Mouse (Mus musculus) right cerebral cortex, postnatal 10 days (tissue): ENCODE results near the gene Ifitm5.

Experiments used
- DNase-seq, 2 experiments: peaks; one replicate each; pipeline ENCODE4 v3.0.0; 2021; ENCODE audit warnings: low spot score in 2 of 2

Gene Ifitm5

DNA sequence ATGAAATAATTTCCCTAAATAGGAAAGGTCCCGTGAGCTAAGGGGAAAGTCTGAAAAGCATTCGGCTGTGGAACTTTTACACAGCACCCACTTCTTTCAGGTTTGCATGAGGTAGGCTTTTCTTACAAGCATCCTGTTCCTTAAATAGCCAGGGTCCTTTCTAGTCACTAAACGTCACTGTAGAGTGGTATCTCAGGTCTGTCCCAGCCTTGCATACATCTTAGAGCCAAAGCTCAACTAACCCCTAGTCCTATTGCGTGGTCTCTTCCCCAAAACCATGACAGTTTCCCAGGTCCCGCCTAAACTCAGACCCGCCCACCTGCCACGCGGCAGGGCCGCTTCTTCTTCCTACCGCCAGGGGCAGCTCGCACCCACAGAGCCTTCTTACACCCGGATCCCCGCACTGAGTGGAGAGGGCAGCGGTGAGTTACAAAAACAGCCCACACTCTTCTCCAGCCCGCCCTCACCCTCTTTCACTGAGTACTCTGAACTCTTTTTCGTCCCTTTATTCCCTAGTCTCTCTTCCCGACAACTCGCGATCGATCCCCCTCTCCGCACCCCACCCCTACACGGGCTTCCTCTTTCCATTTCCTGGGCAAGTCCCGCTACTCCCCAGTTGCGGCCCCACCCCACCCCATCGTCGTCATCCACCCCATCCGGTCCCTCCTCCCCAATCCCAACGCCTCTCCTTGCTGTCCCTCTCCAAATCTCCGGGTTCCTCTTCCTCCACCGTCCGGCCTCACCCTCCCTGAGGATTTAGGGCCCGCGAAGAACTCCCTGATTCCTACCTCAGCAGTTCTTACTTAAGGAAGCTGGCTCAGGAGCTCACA, 8.7 kb downstream of the Ifitm5 start, which contains the start of gene Pgghg:
Gene Pgghg, plus strand, starts transcription at position 170 of the 830 bp plus-strand sequence.
- peak; percentile 68 to 78 for DNase-seq

DNA sequence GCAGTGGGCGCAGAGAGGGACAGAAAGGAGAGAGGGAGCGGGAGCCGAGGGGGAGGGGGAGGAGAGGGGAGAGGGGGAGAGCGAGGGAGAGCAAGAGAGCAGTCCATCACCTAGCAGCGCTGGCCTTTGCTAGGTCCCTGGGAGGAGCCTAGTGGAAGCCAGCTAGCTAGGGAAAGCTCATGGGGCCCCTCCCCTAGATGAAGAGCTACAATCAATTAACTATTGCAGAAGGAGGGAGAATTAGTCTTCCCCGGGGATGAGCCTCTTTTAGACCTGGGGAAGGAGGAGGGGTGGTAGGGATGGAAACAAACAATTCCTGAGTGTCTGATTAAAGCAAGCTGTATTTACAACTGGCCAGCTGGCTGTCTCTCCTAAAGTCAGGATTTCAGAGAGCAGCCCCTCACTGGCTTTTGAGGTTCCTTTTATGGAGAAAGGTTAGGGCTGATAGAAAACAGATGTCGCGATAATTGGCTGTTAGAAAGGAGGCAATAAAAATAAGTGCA, 10.4 kb downstream of the Ifitm5 start:
- DNase-seq: no peak

DNA sequence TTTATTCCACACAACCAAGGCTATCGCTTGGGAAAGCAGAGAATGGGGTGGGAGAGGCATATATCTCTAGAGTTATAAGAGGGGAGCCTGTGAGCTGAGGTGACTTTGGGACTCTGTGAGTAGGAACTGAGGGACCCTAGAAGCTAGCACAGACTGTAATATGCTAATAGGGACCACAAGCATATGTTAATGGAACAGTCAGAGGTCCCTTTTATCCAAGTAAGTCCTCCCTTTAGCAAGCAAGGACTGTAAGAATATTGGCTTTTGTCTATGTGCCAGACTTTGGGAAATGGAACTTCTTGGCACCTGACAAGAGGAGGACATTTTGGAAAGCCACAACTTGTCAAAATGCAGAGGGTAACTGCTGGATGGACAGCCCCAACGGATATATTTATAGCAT, 11.2 kb downstream of the Ifitm5 start:
- no peak for DNase-seq

DNA sequence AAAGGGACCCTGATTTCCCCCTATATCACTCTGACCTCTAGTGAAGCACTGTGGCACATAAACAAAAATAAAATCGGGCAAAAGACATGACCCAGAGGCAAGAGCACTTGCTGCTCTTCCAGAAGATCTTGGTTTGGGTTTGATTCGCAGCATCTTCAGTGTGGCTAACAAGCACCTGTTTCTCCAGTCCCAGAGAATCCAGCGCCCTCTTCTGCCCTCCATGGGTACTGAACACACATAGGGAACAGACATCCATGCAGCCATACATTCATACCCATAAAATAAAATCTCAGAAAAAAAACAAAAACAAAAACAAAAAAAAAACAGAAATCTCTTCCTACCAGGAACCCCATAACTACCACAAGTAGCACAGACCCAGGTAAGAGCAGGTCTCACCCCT, 11.7 kb downstream of the Ifitm5 start:
- no peak for DNase-seq

DNA sequence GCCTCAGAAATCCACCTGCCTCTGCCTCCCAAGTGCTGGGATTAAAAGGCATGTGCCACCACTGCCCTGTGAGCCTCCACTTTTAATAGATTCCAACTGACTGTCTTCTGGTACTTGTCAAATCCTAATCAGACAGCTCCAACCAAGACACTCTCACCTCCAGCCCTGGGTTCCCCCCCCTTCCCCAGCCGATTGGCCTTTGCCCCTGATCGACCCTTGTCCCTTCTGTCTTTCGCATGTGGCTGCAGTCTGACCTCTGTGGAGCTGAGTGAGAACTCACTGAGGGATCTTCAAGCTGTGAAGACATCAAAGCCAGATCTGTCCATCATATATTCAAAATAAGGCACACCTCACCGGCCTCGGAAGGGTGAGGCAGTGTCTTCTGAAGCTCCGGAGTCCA, 22.9 kb downstream of the Ifitm5 start:
- DNase-seq: no peak

DNA sequence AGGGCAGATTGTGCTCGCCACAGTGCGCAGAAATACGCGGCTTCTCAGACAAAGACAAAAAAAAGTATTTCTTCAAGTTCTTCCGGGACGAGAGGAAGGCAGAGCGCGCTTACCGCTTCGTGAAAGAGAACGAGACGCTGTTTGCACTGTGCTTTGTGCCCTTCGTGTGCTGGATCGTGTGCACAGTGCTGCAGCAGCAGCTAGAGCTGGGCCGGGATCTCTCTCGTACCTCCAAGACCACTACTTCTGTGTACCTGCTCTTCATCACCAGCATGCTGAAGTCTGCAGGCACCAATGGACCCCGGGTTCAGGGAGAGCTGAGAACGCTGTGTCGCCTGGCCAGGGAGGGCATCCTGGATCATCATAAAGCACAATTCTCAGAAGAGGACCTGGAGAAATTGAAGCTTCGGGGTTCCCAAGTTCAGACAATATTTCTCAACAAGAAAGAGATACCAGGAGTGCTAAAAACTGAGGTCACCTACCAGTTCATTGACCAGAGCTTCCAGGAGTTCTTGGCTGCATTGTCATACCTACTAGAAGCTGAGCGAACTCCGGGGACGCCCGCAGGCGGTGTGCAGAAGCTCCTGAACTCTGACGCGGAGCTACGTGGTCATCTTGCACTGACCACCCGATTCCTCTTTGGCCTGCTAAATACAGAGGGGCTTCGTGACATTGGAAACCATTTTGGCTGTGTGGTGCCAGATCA, 26.9 kb downstream of the Ifitm5 start:
- no peak for DNase-seq

DNA sequence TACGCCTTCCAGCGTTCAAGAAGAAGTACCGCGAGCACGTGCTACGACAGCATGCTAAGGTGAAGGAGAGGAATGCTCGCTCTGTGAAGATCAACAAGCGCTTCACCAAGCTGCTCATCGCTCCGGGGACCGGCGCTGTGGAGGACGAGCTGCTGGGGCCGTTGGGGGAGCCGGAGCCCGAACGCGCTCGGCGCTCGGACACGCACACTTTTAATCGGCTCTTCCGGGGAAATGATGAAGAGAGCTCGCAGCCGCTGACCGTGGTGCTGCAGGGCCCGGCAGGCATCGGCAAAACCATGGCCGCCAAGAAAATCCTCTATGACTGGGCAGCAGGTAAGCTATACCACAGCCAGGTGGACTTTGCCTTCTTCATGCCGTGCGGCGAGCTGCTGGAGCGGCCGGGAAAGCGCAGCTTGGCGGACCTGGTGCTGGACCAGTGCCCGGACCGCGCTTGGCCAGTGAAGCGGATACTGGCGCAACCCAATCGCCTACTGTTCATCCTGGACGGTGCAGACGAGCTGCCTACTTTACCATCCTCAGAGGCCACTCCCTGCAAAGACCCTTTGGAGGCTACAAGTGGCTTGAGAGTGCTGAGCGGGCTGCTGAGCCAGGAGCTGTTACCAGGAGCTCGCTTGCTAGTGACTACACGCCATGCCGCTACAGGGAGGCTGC, 27.6 kb downstream of the Ifitm5 start:
- DNase-seq: peak; percentile 33 to 61

DNA sequence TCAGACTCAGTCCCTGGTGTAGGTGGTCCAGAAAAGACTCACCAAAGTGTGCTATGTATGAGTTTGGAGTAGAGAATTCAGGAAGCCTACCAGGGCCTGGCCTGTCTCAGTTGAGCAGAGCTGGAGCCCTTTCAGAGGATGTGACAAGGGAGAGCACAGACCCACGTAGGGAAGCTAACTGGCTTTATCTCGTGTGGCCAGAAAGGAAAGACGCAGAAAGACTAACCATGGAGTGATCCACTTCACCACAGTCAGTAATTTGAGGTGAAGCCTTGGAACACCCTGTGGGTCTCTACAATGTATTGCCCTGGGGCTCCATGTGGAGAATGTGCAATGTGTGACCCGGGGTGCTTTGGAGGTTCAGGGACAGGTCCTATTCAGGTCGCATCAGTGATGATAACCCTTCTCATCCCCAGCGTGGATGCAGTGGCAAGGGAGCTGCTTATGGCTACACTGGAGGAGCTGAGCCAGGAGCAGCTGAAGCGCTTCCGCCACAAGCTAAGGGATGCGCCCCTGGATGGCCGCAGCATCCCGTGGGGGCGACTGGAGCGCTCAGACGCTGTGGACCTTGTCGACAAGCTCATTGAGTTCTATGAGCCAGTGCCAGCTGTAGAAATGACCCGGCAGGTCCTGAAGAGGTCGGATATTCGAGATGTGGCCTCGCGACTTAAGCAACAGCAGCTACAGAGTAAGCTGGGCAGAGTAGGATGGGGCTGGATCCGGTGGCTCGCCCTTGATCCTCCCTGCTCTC, 28.7 kb downstream of the Ifitm5 start:
- no peak for DNase-seq

DNA sequence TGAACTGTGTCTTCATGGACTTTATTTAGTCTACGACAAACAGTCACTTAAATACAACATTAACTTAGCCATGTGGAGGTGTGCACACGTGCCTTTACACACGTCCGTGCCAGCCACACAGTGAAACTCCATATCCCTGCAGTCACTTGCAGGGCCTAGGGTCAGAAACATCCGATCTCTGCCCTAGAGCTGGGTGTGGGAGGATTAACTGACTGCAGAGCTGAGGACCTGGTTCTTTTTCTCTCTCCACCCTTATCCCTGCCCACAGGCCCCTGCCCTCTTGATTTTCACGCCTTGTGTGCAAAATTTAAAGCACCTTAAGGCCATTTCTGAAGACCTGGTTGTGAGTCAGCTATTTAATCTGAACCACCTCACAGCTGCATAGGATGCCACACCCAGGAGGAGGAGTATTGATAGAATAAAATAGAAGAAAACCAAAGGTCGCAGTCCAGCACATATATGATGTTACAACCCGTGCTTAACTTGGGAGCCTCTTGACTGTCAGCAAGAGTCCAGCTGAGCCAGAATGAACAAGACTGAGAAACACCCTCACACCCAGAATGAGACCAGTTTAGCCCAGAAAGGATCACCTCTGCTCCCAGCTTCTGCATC, 29.6 kb downstream of the Ifitm5 start, which contains the start of gene Nlrp6:
Gene Nlrp6, plus strand, starts transcription at position 485 of the 612 bp plus-strand sequence.
- DNase-seq: no peak

DNA sequence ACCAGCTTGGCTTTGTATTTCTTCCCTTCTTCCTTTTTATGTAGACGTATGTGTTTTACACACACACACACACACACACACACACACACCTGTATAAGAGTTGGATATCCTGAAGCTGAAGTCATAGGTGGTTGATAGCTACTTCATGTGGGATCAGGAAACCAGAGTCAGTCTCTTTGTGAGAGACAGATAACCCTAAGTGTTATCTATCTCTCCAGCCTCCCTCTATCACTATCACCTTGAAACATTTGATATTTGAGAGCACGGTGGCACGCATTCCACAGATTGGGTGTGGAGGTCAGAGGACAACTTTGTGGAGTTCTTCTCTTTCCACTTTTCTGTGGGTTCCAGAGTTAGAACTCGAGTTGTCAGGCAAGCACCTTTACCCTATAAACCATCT, 30.2 kb downstream of the Ifitm5 start:
- no peak for DNase-seq

DNA sequence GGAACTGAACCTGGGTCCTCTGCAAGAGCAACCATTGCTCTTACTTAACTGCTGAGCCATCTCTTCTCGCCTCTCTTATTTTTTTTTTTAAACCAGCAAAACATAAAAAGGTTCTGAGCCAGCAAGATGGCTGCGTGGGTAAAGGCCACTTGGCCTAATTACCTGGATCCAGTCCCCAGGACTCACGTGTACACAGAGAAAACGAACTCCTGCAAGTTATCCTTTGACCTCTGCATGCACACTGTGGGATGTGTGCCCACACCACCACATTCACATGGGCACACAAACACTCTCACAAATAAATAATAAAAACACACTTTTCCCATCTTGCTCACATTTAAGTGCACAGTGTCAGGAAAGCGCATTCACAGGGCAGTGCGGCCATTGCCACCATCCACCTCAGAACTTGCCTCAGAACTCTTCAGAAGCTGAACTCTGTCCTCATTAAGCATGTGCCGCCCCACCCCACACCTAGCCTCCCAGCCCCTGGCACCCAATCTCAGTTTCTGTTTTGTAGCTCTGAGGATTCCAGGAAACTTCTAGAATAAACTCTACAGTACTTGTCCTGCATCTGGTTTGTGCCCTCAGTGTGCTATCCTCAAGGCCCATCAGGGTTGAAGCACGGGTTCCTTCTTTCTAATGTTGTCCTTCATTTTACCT, 35.9 kb downstream of the Ifitm5 start:
- DNase-seq: no peak

DNA sequence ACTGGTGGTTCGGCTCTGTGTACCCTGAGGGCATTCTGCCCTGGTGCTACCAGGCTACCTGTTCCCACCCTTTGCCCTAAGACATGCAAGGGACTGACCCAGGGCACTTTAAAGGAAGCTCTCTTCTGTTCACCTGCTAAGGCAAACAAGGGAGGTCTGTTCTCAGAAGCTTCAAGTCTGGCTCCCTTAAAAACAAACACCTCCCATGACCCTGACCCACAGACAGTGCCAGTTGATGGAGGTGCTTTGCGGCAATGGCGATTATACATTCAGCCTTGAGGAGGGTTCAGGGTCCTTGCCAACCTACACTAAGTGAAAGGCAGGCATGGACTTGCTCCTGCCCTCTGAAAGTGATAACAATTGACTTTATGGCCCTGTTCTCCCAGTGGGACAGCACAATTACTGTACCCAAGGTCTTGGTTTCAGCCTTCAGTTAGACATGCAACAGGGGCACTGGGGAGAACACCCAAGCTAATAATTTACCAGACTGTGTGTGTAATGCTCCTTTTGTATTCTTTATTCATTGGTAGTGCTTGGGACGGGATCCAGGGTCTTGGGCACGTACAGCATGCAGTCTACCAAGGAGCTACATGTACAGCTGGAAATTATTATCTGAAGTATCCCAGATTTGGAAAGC, 37.1 kb downstream of the Ifitm5 start:
- no peak for DNase-seq

DNA sequence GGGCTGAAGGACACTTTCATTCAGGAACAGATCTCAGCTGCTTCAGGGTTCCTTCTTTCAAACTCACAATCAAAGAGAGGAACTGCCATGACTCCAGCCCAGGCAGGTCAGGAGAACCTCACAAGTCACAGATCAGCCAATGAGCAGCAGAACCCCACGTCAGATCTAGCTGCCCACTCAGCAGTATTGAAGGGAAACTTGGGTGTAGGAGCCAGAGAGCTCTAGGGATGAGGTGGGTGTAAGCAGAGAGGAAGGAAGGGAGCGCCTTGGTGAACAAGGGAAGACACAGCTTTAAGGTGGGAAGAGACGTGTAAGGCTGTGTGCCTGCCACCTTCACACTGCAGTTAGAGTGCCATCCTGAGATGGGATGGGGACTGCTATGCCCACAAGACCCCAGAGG, 37.8 kb downstream of the Ifitm5 start:
- no peak for DNase-seq

DNA sequence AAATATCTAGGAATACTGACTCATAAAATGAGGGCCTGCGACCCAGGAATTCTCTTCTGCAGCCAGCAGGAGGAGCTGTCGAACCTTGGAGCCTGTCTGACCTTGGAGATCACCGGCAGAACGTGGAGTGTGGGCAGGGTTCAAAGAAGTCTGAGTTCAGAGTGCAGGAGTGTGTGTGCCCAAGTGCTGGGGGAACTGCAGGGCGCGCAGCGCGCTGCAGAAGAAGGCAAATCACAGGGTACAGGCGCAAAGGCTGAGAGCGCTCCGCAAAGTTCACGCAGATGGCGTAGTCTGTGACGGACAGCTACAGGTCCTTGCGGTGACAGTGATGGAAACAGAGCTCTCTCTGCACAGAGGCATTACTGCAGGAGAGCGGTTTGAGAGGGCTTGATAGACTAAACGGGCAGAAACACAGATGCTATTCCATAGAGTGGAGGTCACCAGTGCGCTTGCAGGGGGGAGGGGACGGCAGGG, 41.4 kb downstream of the Ifitm5 start:
- peak; percentile 63 to 76 for DNase-seq

DNA sequence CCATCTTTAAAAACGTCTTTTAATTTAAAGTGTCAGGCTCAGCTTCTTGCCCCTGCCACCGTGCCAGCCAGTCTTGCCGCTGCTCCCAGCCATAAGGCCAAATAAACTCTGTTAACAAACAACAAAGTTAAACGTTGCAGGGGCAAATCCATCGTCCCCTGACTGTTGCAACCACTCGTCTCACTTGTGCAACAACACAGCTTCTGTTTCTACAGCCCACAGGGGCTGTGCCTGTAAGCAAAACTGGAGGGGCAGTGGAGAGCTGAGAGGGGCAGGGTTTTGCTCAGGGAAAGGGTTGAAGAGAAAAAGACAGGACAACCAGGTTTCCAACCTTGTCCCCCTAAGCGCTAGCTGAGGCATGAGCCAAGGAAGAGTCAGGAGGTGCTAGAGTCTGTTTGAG, 41.9 kb downstream of the Ifitm5 start:
- no peak for DNase-seq

DNA sequence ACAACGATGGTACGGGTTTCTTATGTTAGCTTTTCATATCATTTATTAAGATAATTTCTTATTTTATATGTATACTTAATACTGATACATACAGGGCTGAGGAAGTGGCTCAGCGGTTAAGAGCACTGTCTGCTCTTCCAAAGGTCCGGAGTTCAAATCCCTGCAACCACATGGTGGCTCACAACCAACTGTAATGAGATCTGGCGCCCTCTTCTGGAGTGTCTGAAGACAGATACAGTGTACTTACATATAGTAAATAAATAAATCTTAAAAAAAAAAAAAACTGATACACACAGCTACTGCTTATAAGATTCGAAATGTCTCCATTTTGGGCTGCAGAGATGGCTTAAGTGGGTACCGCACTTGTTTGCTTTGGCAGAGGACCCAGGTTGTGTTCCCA, 42.4 kb downstream of the Ifitm5 start:
- DNase-seq: no peak

DNA sequence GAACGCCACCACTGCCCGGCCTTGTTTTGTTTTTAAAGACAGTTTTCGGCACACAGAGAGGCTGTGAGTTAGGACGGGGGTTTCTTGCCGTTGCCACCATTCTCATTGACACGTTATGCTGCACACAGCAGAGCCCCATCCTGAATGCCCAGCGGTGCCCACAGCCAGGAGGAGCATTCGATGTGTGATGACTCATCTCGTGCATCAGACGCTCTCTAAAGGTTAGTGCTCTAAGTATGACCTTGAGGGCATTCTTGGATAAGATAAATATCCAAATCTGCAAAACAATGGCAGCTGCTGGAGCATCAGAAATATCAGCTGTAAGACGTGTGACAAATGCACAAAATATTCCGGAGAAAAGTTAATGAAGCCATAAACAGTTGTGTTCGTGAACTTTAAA, 43.0 kb downstream of the Ifitm5 start:
- no peak for DNase-seq

DNA sequence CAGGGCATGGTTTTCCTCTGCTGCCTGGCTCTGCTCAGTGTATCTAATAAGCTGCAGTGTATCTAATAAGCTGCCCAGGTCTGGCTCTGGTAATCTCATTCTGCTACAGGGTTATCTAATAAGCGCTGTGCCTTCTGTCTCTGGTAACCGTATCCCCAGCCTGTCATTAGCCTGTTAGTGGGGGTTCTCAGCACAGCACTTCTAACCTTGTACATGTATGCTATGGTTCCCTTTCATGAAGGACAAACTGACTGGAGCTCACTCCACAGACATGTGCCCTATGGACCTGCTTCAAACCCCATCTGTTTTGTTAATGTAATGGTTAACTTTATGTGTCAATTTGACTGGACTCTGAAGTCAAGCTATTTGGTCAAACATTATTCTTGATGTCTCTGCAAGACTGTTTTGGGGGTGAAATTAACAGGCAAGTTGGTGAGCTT, 44.4 kb downstream of the Ifitm5 start:
- no peak for DNase-seq

DNA sequence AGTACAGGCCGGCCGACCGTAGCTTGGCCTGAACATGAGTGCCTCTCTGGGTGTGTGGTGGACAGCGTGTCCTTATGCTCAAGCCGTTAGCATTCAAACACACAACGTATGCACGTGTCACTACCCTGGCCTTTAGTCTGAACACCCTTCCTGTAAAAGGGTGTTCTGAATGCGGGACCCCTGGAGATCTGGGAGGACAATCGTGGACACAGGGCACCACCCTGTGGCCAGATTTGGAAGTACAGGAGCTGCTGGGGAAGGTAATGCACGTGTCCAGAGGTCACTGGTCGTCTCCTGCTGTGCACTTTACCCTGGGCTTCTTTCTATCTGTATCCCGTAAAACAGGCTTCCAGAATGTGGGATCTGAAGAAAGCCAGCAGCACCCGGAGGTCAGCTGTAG, 46.9 kb downstream of the Ifitm5 start:
- peak; percentile 74 to 84 for DNase-seq
